Mouse (Mus musculus) left cerebral cortex, postnatal 25 days (tissue): ENCODE data around the gene St14. TPM values are rescaled to one million over a fixed set of nuclear protein-coding genes. Genes with fewer than 3 reads are reported as not detected.

ENCODE experiments used
- DNase-seq, 2 experiments: peaks; one replicate each; pipeline ENCODE4 v3.0.0; 2022; ENCODE audit warnings: low spot score in 2 of 2, mixed read lengths in 1 of 2
- intact Hi-C: fragments of 180-260 bp; cut with DNase I; formaldehyde crosslinking; loops from one replicate; pipeline ENCODE4 v1.15.1; 2025
- total RNA-seq, 2 experiments: library from RNA; stranded (reverse); gene quantifications; 2 replicates each; pipeline ENCODE4 v1.2.3; 2021

St14 gene
- total RNA-seq, 2 experiments from 2014 or later: 0.60 to 1.3 TPM

DNA sequence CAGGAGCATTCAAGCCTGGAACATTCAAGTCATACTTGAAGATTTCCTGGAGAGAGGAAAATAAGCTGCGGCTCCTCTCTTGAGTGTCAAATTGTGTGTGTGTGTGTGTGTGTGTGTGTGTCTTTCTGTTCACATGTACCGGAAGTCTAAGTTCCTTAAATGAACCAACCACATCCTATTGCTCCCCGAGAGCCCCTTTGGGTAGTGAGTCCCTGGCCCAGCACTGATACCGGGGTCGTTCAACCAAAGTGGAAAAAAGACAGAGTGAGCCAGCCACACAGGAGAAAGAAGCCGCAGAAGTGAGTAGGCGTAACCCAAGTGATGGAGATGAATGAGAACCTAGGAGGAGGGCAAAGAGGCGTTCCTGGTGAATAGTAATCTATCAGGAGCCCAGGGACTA is 1.7 kb downstream of the St14 start:
- no peak for DNase-seq
- intact Hi-C loops: no loop called here

- intact Hi-C loops: no loop called here
- no peak for DNase-seq
Observed at GRCm38 (mm10) chr9:31127876-31128465, 3.7 kb downstream of the St14 start.

- intact Hi-C loops: no loop called here
- DNase-seq: no peak
Observed at GRCm38 (mm10) chr9:31126079-31126478, 5.6 kb downstream of the St14 start.

- intact Hi-C loops: no loop called here
- DNase-seq: no peak
Observed at GRCm38 (mm10) chr9:31122464-31123030, 9.1 kb downstream of the St14 start.

GRCm38 (mm10) chr9:31120533-31120915 is 11.1 kb downstream of the St14 start:
- intact Hi-C loops: no loop called here
- no peak for DNase-seq

- DNase-seq: no peak
- intact Hi-C loops: no loop called here
Observed at GRCm38 (mm10) chr9:31119882-31120532, 11.6 kb downstream of the St14 start.

DNA sequence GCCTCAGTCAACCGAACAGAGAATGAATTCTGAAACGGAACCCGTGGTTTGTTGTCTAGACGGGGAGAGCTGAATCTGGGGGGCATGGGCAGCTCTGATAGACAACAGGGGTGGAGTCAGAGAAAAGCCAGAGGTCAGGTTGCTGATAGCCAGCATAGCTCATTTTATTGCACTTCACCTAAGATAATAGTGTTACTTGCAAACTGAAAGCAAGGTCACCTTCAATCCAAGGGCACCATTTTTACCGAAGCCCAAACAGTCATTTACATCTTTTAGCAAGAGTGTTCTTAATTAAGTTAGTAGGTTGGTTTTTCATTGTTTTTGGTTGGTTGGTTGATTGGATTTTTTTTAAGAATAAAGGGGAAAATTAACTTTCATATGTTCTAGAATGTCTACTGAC is 12.2 kb downstream of the St14 start:
- DNase-seq: no peak
- intact Hi-C loops: no loop called here

DNA sequence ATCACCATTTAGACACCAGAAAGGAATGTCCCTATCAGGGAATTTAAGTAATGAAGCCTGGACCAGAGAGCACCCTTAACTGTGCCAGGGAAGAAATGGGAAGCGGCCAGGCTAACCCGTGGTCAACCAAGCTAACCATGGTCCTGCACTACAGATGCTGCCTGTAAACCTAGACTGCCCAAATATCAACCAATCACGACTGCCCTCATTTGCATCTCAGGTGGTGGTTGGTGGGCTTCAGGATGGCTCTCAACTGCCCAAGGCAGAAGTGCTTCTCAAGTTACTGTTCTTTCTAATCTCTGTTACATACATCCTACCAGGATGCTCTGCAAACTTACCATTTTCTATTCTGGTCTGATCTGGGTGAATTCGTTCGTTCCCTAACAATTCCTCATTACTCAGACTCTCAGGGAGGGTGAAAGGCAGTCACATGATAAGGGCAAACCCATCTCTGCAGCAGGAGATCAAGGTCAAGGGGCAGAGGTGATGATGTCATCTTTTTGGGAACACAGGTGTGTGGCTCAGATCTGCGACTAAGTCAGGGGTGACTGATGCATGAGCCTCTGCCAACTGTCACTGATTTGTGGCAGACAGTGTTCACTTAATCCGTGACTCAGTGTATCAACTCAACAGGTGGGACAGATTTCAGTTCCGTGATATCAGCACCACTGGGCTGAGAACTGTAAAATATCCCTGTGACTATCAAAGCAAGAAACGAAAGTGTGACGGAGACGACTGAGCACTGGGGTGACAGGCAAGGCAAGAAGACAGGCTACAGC is 12.9 kb downstream of the St14 start:
- DNase-seq: no peak
- intact Hi-C loops: no loop called here

GRCm38 (mm10) chr9:31117488-31117887 is 14.2 kb downstream of the St14 start:
- intact Hi-C loops: no loop called here

GRCm38 (mm10) chr9:31117088-31117487 is 14.6 kb downstream of the St14 start:
- DNase-seq: no peak
- intact Hi-C loops: no loop called here

More at GRCm38 (mm10) chr9:31117488-31117887, 14.2 kb downstream of the St14 start:
- no peak for DNase-seq

DNA sequence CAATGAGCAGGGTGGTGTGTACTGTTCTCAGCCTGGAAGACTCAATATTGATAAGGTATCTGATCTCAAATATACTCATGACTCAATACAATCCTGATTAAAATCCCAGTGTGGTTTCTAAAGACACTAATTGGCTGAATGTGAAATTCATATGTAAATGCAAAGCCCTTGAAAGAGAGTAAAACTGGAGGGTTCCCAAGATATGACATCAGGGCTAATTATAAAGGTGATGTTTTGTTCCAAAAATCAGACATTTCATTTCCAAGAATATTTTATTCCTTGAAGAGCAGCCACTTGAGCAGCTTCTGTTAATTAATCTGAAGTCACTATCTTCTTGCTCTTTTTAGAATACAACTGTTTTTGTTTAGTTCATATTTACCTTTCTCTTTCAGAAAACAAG is 16.1 kb downstream of the St14 start:
- intact Hi-C loops: no loop called here

GRCm38 (mm10) chr9:31108464-31108863 is 23.2 kb downstream of the St14 start:
- no peak for DNase-seq
- intact Hi-C loops: no loop called here

More for the DNA sequence above, 16.1 kb downstream of the St14 start:
- peak in 1 of 2 experiments; percentile 41 for DNase-seq

GRCm38 (mm10) chr9:31098118-31098517 is 33.5 kb downstream of the St14 start:
- intact Hi-C loops: no loop called here
- DNase-seq: no peak

DNA sequence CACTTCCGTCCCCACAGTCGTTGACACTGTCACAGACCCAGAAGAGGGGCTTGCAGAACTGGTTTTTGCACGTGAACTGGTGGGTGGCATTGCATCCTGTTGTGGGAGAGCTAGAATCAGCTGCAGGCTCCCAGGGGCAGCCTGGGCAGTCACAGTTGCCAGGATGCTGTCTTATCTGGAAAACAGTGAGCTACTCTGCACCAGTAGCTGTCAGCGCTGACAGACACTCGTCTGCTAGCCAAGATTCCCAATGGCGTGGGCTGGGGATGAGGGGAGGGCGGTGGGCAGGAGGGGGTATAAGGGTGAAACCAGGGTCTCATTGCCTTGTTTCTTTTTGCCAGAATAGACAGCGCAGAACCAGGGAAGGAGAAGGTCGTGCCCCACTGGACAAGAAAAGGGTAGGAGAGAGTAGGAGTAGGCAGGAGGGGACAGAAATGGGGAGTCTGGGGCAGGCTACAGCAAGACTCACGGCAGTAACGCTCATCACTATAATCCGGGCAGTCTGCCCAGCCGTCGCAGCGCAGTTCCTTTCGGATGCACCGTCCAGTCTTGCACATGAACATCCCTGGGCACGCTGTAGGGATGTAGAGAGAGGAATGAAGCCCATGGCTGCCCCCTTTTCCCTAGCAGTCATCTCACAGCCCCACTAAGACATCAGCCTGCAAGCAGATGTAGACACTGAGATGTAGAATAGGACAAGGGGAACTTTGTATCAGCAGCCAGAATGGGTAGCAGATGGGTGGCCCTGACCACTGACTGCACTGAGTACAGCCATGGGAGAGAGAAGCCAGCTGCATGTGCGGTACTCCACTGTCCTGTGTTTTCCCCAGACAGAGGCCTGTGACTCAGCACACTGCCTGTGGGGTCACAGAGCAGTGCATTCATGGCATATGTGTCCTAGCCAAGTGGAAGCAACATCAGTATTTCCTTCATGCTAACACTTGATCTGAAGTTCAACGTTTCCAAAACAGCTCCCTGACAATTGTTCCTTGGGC is 34.3 kb downstream of the St14 start:
- peak in 1 of 2 experiments; percentile 9 for DNase-seq
- intact Hi-C loops: no loop called here

GRCm38 (mm10) chr9:31092833-31093195 is 38.8 kb downstream of the St14 start:
- no peak for DNase-seq
- intact Hi-C loops: no loop called here

DNA sequence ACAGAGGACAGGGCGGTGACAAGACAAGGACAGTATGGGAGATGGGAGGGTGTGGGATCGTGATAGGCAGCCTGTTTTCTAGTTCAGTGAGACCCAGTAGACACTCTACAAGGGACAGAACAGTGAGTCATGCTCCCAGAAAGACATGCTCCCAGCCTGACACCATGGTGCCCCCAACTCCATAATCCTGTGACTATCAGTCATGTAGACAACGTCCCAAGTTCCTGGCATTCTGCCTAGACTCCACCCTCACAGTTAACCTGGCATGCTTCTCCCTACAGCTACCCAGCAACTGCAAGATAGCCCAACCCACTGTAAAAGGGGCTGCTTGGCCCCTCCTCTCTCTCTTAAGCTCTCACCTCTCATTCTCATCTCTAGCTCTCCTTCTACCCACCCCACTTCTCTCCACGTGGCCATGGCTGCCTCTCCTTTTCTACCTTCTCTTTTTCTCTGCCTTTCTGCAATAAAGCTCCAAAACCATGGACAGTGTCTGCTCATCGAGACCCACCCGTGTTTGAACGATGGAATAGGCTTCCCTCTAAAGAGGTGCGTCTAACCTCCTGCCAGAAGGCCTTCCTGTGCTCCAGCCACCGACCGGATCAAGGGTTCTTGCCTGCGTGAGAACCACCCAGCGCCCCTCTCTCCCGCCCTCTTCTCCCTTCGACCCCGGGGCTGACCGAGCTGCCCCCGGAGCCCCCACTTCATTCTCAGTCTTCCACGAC is 39.4 kb downstream of the St14 start:
- no peak for DNase-seq
- intact Hi-C loops: no loop called here

DNA sequence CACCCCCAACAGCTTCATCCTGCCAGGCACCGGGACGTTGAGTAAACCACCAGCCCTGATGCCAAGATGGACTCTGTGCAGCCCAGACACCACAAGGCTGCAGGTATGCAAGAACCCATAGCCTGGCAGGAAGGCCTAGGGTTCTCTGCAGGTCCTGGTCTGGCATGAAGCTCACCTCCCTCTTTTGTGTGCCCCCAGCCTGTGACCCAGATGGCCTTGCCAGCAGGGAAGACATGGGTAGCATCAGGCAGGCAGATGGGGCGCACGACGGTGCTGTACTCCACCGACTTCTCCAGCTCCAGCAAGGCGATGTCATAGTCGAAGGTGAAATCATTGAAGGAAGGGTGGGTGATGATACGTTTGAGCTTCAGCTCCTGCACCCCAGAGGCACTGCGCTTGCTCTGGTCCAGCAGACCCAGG is 40.5 kb downstream of the St14 start:
- intact Hi-C loops: no loop called here
- no peak for DNase-seq

- DNase-seq: no peak
Observed at GRCm38 (mm10) chr9:31090081-31091023, 41.3 kb downstream of the St14 start.

More at GRCm38 (mm10) chr9:31090081-31091023, 41.3 kb downstream of the St14 start:
- intact Hi-C loops: no loop called here
